Mouse (Mus musculus) liver, postnatal 0 days (tissue): ENCODE results near the gene Cabin1.

Source experiments
- CTCF ChIP-seq: sonication (generic); IDR thresholded peaks from 2 replicates; pipeline ENCODE4 v1.5.1; 2016; ENCODE audit warnings: antibody characterized with exemption, low read depth
- EP300 ChIP-seq: IDR thresholded peaks from 2 replicates; pipeline ENCODE4 v1.6.1; 2016; ENCODE audit warnings: antibody characterized with exemption, low read depth, mild to moderate bottlenecking

- no peak for TF ChIP-seq CTCF
- peak; percentile 42; the same call in 1 of the 2 replicates for TF ChIP-seq EP300
Observed at GRCm38 (mm10) chr10:75794880-75795279, 30.7 kb upstream of the Cabin1 start.
